Mouse (Mus musculus) ES-CJ7 (cell line): ENCODE data around the gene Mgea5.

ENCODE experiments used
- DNase-seq: peaks from one replicate; pipeline ENCODE4 v3.0.0; 2011; ENCODE audit warnings: low read depth, low spot score

Gene Mgea5

DNA sequence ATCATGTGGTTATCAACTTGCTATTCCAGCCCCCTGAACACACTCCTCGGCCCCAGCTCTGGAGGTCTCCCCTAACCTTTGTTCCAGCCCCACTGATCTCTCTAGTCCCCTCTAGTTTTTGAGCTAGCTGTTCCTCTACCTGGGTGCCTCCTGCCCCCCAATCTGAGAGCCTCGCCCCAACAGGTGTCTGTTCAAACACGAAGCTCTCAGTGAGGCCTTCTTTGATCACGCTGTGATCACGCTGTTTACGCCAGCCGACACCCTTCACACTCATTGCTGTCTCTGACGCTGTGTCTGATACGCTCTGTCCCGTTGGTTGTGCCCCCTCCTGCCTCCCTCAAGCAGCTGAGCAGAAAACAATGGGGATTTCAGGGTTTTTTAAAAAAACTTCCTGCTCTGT, 50.1 kb downstream of the Mgea5 start:
- no peak for DNase-seq

DNA sequence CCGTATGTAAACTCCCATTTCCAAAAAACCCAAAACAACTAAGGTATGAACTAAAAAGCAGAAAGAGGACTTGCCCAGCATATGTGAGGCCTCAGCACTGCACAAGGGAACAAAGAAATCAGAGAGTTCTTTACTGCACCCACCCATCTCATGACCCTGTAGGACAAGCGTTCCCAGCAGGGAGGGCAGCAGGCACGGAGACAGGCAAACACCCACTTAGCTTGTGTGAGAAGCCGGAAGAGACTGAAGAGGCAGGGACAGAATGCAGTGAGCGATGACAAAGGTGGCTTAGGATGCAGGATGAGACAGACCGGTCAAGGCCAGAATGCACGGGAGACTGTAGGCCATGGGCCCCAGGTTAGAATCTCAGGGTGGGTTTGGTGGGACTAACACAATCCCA, 52.0 kb downstream of the Mgea5 start:
- DNase-seq: peak; percentile 50

DNA sequence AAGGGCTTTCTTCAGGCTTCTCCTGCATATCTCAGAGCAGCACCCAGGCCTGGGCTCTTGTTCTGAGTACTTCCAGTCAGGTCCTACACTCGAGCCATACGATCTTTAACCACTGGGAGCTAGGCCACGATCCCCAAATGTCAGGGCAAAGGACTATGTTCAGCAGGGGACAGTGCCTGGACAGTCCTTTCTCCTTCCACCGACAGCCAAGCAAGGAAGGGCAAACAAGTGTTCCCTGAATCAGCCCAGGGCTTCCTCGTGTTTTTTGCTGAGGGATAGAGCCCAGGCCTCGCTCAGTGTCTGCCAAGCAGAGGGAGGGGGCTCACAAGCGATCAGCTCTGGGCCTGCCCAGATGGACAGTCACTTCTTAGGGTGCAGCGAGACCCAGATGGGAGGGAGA, 53.6 kb downstream of the Mgea5 start:
- DNase-seq: no peak

DNA sequence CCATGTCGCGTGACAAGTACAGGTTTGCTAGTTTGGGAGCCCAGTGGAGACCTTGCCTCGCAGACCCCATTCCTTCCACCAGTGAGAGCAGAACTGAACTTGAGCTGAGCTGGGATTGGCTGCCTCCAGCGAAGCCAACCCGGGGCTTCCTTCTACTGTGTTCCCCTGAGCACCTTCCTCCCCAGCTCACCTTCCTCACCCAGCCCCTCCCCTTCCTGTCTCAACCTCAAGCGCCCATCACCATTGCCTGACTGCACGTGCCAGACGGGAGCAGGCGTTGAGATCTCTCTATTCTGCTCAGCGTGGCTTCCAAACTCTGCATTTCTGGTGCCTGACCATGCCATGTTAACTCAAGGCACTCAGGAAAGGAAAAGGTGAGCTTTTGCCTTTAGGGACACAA, 56.4 kb downstream of the Mgea5 start:
- no peak for DNase-seq

DNA sequence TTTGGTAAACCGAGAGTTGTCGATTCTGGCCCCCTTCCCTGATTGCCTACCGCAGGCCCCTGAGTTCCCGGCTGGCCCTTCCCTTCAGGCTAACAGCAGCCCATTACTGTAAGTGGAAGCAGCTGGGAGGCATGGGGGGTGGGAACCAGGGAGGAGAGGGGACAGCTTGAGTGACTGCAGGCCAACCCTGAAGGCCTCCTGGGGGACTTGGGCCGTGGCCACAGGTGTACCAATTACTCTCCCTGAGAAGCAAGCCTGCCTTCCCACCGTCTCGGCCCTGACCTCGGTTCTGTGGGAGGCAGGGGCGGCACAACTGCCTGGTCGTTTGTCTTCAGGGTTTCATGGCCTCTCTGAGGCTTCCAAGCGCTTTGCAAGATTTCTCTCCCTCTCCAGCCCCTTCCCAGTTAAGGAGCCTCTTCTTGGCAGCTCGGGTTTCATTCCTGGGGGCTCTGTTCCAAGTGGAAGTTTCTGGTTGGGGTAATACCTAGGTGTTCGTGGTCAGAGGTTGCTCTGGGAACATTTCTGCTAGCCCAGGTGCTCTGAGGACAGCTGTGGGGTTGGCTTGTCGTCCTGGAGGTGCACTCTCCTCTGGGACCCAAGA, 57.9 kb downstream of the Mgea5 start:
- DNase-seq: no peak

DNA sequence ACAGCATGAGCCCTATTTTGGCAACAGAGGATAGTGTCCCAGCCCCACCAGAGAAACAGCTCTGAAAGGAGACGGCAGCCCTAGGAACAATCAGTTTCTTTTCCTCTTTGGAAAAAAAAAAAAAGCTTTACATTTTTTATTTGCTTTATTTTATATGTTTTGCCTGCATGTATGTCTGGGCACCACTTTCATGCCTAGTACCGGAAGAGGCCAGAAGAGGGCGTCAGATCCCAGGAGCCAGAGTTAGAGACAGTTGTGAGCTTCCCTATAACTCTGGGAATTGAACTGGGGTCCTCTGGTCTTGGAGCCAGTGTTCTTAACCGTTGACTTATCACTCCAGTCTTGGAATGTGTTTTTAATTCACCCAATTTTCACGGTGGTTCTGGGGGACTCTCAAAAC, 61.4 kb downstream of the Mgea5 start:
- DNase-seq: no peak

DNA sequence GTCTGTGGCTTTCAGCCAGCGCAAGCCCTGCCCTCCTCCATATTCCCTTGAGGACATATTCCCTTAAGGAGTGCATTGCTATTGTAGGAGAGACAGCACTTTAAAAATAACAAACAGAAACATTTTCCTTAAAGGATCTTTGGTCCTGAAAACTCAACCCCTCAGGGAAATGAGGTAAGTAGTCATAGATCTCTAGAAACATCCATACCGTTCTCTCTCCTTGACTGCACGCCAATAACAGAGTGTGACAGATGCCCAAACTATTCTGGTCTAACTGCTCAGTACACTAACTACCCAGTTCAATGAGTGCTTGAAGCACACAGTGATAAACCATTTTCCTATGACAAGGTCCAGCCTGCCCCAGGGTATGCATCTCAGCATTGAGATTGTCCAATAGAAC, 65.4 kb downstream of the Mgea5 start:
- no peak for DNase-seq

DNA sequence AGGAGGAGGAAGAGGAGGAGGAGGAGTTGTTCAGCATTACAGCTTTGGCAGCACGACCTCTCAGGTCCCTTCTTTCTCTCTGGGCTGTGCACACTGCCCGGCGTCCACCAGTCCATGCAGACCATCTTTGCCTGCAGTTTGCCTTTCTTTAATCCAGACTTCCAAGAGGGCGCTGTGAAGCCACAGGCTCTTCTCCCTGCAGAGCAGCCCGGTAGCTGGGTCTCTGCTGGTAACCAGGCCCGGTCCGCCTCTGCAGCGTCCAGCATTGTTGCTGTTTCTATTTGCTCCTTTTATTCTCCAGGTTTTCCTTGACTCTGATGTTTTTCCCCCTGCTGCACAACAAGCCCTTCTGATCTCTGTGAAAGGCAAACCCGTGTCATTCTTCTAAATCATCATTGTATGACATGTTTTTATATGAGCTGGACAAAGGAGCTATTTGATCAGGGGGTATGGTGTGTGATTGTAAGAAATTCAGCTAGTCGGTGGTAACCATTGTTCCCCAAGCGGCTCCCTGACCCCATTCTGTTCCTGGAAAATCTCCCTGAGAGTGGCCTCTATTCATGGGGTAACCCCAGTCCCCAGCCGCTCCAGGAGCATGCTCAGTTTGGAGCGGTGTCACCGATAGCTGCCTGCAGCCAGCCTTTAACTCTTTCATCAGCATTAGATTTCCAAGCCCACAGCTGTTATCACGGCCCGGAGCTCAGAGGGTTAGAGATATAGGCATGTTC, 66.0 kb downstream of the Mgea5 start:
- no peak for DNase-seq

DNA sequence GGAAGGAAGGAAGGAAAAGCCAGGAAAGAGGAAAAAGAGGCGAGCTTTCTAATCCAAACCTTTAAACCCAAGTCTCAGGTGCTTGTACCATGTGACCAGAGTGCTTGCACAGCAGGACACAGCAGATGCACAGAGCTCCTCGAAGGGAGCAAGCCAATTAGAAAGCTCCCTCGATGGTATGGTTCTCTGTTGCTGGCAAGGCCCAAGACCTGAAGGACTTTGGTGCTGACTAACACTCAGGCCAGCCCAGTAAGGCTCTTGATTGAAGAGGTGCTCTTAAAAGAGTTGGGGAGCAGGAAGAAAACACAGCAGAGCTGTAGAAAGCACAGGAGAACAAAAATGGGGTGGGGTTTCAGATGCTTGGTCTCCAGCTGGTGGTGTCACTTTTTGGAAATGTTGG, 74.9 kb downstream of the Mgea5 start:
- no peak for DNase-seq
